Mouse (Mus musculus) liver, adult 2 months (tissue): ENCODE measurements at regions not wholly inside any gene's neighbourhood (a gene's known extent, or its start where the extent isn't known, plus 50 kb on each side); places are given as distances from the start of the nearest gene placed in this dataset.

ENCODE experiments used
- CTCF ChIP-seq: fragments of 200-500 bp; IDR thresholded peaks from 2 replicates; pipeline ENCODE4 v1.5.1; 2011; ENCODE audit warnings: low read depth, low read length, control low read depth
- POLR2A ChIP-seq: fragments of 200-500 bp; IDR thresholded peaks from 2 replicates; pipeline ENCODE4 v1.6.1; 2011; ENCODE audit warnings: low read length, control low read depth; ENCODE audit not compliant: insufficient read depth; ENCODE audit errors: extremely low read depth

GRCm38 (mm10) chr13:6922357-6922721 is 273.8 kb upstream of the Pfkp start:
- TF ChIP-seq CTCF, result no peak
- no peak for TF ChIP-seq POLR2A
